Mouse (Mus musculus) olfactory bulb, adult 2 months (tissue): ENCODE measurements around the gene Glrp1.

ENCODE experiments used
- CTCF ChIP-seq: fragments of 200-500 bp; IDR thresholded peaks from 2 replicates; pipeline ENCODE4 v1.5.1; 2012; ENCODE audit warnings: low read depth, mild to moderate bottlenecking, low read length, moderate library complexity; ENCODE audit not compliant: insufficient read depth
- POLR2A ChIP-seq: fragments of 200-500 bp; IDR thresholded peaks from 2 replicates; pipeline ENCODE4 v1.6.1; 2012; ENCODE audit warnings: mild to moderate bottlenecking, low read depth, low read length, moderate library complexity; ENCODE audit not compliant: insufficient read depth

DNA sequence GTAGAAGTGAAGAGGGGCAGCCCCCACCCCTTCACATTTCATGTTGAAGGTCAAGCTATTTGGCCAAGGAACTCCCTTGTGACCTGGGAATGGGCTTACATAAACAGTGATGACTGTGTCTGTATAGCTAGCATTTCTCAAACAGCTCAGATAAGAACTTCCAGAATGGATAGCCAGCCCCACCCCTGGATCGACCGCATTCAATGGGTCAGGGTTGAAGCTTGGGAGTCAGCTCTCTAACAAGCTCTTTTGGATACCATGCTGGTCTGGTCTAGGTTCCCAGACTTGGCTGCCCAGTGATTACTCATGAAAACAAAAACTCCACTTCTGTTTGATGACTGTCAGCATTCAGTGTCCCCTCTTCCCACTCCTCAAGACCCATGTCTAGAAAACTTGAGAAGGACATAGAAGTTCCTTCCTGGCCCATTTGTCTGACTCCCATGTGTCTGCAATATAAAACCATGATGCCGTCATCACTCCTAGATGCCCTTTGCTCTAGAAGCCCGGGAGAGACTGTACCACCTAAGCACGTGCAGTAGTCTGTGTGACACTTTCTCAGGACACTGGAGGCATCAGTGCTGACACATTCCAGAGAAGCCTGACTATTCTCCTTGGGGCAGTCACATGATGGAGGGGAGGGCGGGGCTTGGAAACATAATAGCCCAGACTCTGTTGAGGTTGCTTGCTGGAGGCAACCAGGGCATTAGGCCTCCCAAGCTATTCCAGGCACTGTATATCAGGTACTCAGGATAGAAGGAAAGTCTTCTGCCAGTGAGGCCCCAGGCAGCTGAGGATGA lies 45.6 kb downstream of the Glrp1 start:
- TF ChIP-seq CTCF (no peak), POLR2A (no peak)
